Mouse (Mus musculus) G1E (cell line): ENCODE results near the gene Fndc8. TPM values are rescaled to one million over a fixed set of nuclear protein-coding genes. Genes with fewer than 3 reads are reported as not detected.

Source experiments
- ATAC-seq: 2 replicates; pipeline ENCODE4 v1.8.0; 2016; ENCODE audit warnings: mild to moderate bottlenecking; ENCODE audit not compliant: insufficient number of reproducible peaks, poor library complexity, low FRiP score, severe bottlenecking; ENCODE audit errors: extremely low read depth
- DNase-seq: peaks from one replicate; pipeline ENCODE4 v3.0.0; 2012; ENCODE audit warnings: low spot score
- H3K27me3 ChIP-seq: 2 replicates; pipeline ENCODE4 v1.6.1; 2012; ENCODE audit warnings: mild to moderate bottlenecking, low read length, inconsistent platforms; ENCODE audit not compliant: insufficient read depth
- H3K36me3 ChIP-seq: replicated peaks from 2 replicates; pipeline ENCODE3; 2012; ENCODE audit warnings: mild to moderate bottlenecking, inconsistent platforms
- H3K4me1 ChIP-seq: 2 replicates; pipeline ENCODE4 v1.6.1; 2012; ENCODE audit warnings: low read depth, low read length, inconsistent platforms, mixed read lengths; ENCODE audit not compliant: insufficient read depth
- H3K4me3 ChIP-seq: 2 replicates; pipeline ENCODE4 v1.5.1; 2012; ENCODE audit warnings: low read depth, mild to moderate bottlenecking, inconsistent platforms, low read length, moderate library complexity, mixed read lengths
- H3K9me3 ChIP-seq: replicated peaks from 2 replicates; pipeline ENCODE4 v1.6.1; 2012; ENCODE audit warnings: inconsistent platforms
- CTCF ChIP-seq: IDR thresholded peaks from 2 replicates; pipeline ENCODE4 v1.5.1; 2012; ENCODE audit warnings: low read depth, low read length, inconsistent platforms, mixed read lengths
- GATA1 ChIP-seq: IDR thresholded peaks from 2 replicates; pipeline ENCODE4 v1.6.1; 2012; ENCODE audit warnings: borderline replicate concordance, low read length, inconsistent platforms, mixed read lengths
- GATA2 ChIP-seq: IDR thresholded peaks from 2 replicates; pipeline ENCODE4 v1.6.1; 2012; ENCODE audit warnings: low read depth, low read length, inconsistent platforms, borderline replicate concordance
- POLR2AphosphoS5 ChIP-seq: IDR thresholded peaks from 2 replicates; pipeline ENCODE4 v1.6.1; 2012; ENCODE audit warnings: low read depth, low read length, inconsistent platforms; ENCODE audit not compliant: insufficient replicate concordance
- TAL1 ChIP-seq: conservative IDR thresholded peaks from 2 replicates; pipeline ENCODE4 v1.6.1; 2012; ENCODE audit warnings: low read depth, low read length, inconsistent platforms, mixed read lengths
- polyA plus RNA-seq: library from polyadenylated mRNA; stranded (reverse); fragments of >175 nt; gene quantifications from 2 replicates; pipeline ENCODE4 v1.2.3, GENCODE M21; 2012
- total RNA-seq, 2 experiments: library from RNA; stranded (forward) in 1 of 2; stranded (reverse) in 1 of 2; fragments of 200-1000 nt in 1 of 2; fragments of >200 nt in 1 of 2; fragmentation: Nextera tagmentation in 1 of 2; gene quantifications; 2 replicates each; pipeline ENCODE4 v1.2.3; 2014 to 2017

Gene Fndc8
- total and polyA plus RNA-seq, 3 experiments = 0.05 TPM; not detected in 2

GRCm38 (mm10) chr11:82890342-82890762, 1.6 kb upstream of the Fndc8 start, which contains the start of gene Rad51d:
Rad51d (minus strand) TSS chr11:82890614.
- Histone ChIP-seq H3K4me1 (peaks cover 42% of the 10 kb centered on the region), H3K4me3 (peak within 1 kb of the TSS; percentile 79), H3K27me3 (peaks cover 7% of the 10 kb centered on the region; the same call in 1 of the 2 replicates), H3K36me3 (peaks cover 21% of the 10 kb centered on the region), H3K9me3 (no peaks in the 10 kb centered on the region)
- DNase-seq = peak; percentile 92
- TF ChIP-seq GATA2 = no peak
- TF ChIP-seq CTCF = peak; percentile 71
- no peak for TF ChIP-seq POLR2AphosphoS5
- no peak for TF ChIP-seq TAL1
- peak; percentile 80 for ATAC-seq

GRCm38 (mm10) chr11:82897478-82897877, 5.6 kb downstream of the Fndc8 start:
- TF ChIP-seq GATA2 (no peak), GATA1 (no peak), TAL1 (no peak), POLR2AphosphoS5 (no peak), CTCF (no peak)
- ATAC-seq = no peak
- H3K4me1 ChIP-seq = peaks cover 7% of the 10 kb centered on the region; the same call in 1 of the 2 replicates
- H3K36me3 ChIP-seq = peaks cover 48% of the 10 kb centered on the region
- H3K9me3 ChIP-seq = 0 out of 2 replicates have a peak, but pooled peaks cover 3% of the 10 kb centered on the region
- no peak overlapping the region for H3K4me3 ChIP-seq
- DNase-seq = no peak
- H3K27me3 ChIP-seq = no peaks in the 10 kb centered on the region; the same call in 1 of the 2 replicates

- TF ChIP-seq CTCF = no peak
- no peak for TF ChIP-seq GATA2
- TF ChIP-seq TAL1 = no peak
- Histone ChIP-seq H3K4me3 (no peak overlapping the region), H3K36me3 (peaks cover 71% of the 10 kb centered on the region), H3K27me3 (no peaks in the 10 kb centered on the region), H3K9me3 (0 out of 2 replicates have a peak, but pooled peaks cover 3% of the 10 kb centered on the region), H3K4me1 (peaks cover 21% of the 10 kb centered on the region)
- no peak for ATAC-seq
- no peak for DNase-seq
Observed at GRCm38 (mm10) chr11:82899720-82900119, 7.8 kb downstream of the Fndc8 start.

- TF ChIP-seq TAL1 = no peak
- no peak for TF ChIP-seq GATA2
- TF ChIP-seq CTCF = no peak
- no peak for TF ChIP-seq GATA1
- TF ChIP-seq POLR2AphosphoS5 = no peak
- DNase-seq (no peak), ATAC-seq (no peak)
- Histone ChIP-seq H3K27me3 (no peaks in the 10 kb centered on the region), H3K4me3 (no peak overlapping the region), H3K9me3 (no peaks in the 10 kb centered on the region), H3K4me1 (peaks cover 40% of the 10 kb centered on the region), H3K36me3 (peaks cover 91% of the 10 kb centered on the region)
Observed at GRCm38 (mm10) chr11:82901606-82902310, 9.8 kb downstream of the Fndc8 start.

GRCm38 (mm10) chr11:82904952-82905351, 13.0 kb downstream of the Fndc8 start:
- Histone ChIP-seq H3K36me3 (peaks cover 71% of the 10 kb centered on the region), H3K9me3 (no peaks in the 10 kb centered on the region), H3K27me3 (peaks cover 2% of the 10 kb centered on the region; the same call in 1 of the 2 replicates), H3K4me3 (no peak overlapping the region; the same call in 1 of the 2 replicates), H3K4me1 (peaks cover 49% of the 10 kb centered on the region)
- TF ChIP-seq POLR2AphosphoS5 (no peak), GATA2 (no peak), CTCF (no peak), GATA1 (no peak), TAL1 (no peak)
- ATAC-seq = no peak
- no peak for DNase-seq

- peaks cover 8% of the 10 kb centered on the region for H3K27me3 ChIP-seq
- TF ChIP-seq POLR2AphosphoS5 (no peak), CTCF (no peak), GATA2 (no peak), GATA1 (no peak), TAL1 (no peak)
Observed at GRCm38 (mm10) chr11:82905816-82906215, 13.9 kb downstream of the Fndc8 start.

More at GRCm38 (mm10) chr11:82905816-82906215, 13.9 kb downstream of the Fndc8 start:
- no peak for DNase-seq
- Histone ChIP-seq H3K4me3 (peak overlapping the region; percentile 58; the same call in 1 of the 2 replicates), H3K36me3 (peaks cover 62% of the 10 kb centered on the region), H3K9me3 (no peaks in the 10 kb centered on the region), H3K4me1 (peaks cover 51% of the 10 kb centered on the region)
- ATAC-seq = no peak
